Mouse (Mus musculus) adrenal gland, postnatal 0 days (tissue): ENCODE measurements around the gene Hdx. TPM values are rescaled to one million over a fixed set of nuclear protein-coding genes. Genes with fewer than 3 reads are reported as not detected.

Experiments
- polyA plus RNA-seq: library from polyadenylated mRNA; unstranded; fragments of >200 nt; fragmentation: Nextera tagmentation; extraction: Ambion mirVana; gene quantifications from 2 replicates; pipeline ENCODE4 v1.2.1, GENCODE M21; 2015

Gene Hdx
- 0.47 and 0.60 TPM in 2 replicates for polyA plus RNA-seq

GRCm38 (mm10) chrX:111696356-111697282, at the start of gene Hdx:
Gene Hdx (minus strand): TSS chrX:111697079.

GRCm38 (mm10) chrX:111537859-111538258, 159.0 kb downstream of the Hdx start, which contains the start of gene Rps6ka6:
Gene Rps6ka6 (minus strand): TSS chrX:111537959.

Other genes with a start within 250 kb of the Hdx start
- gene Rps6ka6, start 159.1 kb downstream of the Hdx start, polyA plus RNA-seq, result 5.1 and 6.8 TPM in 2 replicates
- gene Gm45194, start 194.3 kb upstream of the Hdx start, polyA plus RNA-seq, result 1.2 and 2.4 TPM in 2 replicates